Mouse (Mus musculus) Muller cell, postnatal 12 days (primary cell): ENCODE measurements around the gene Shisa9.

ENCODE experiments used
- DNase-seq: peaks from one replicate; pipeline ENCODE4 v3.0.0-alpha.2; 2015; ENCODE audit errors: inconsistent ontology term

The Shisa9 gene

DNA sequence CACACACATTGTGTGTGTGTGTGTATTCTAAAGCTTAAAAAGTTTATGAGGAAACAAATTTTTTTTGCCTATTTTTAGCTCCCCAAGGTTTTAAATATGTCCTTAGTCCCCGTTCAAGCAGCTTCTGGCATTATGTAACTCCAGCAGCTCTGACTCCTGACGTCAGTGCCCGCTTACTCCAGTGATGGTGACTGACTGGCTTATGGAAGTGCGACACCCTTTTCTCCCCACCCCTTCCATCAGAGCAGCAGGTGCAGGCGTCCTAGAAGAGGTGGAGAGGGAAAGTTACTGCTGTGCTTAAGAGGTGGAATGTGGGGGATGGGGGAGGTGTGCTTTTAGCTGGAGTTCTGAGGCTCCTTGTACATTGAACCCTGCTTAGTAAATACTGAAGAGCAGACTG is 213.7 kb downstream of the Shisa9 start:
- no peak for DNase-seq

DNA sequence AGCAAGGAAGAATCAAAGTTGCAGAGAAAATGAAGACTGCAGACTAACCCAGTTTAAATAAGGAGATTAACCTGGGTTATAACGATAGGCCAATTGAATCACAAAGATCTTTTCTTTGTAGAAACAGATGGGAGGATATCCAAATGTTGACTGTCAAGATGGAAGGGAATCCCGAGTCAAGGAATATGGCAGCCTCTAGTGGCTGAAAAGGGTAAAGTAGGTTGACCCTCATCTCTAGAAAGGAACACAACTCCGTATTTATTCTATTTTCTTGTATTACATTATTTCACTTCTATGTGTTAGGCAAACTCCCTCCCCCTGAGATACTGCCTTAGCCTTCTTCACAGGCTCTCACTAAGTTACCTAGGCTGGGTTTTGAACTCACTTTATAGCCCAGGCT is 217.3 kb downstream of the Shisa9 start:
- DNase-seq = peak; percentile 25

DNA sequence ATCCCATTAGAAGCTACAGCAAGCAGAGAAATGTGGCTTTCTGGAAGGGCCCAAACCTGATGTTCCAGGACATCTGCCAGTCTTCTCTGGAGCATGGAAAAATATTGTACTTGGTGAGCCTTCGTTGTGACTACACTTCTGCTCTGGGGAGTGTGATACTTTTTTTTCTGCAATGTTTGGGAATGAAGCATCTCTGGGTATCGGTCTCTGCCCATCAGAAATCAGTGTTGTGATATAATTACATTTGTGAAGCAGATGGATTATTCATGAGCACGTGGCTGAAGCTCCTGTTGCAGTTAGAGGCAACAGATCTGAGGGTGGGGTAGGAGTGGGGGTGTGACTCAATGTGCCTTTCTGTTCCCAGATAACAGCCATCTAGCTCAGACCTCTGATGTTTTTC is 218.2 kb downstream of the Shisa9 start:
- no peak for DNase-seq

- no peak for DNase-seq
These were observed 219.1 kb downstream of the Shisa9 start for GRCm38 (mm10) chr16:12203055-12203454.

GRCm38 (mm10) chr16:12204423-12204822 is 220.5 kb downstream of the Shisa9 start:
- no peak for DNase-seq

GRCm38 (mm10) chr16:12206421-12206950 is 222.6 kb downstream of the Shisa9 start:
- no peak for DNase-seq

DNA sequence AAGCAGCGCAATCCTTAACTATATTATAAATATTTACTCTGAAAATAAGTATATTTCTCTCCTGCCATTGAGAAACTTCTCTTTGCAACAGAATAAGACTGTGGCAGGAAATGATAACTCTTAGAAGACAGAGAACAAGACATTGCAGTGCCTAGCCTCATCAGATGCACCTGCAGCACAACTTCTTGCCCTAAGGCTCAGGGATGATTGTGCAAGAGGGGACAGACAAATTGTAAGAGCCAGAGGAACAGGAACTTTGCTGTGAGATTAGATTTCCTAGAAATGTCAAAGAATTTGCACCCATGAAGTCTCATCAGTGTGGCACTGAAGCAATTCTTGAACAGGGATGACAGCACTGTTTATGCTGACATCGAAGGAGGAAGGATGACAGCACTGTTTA is 223.0 kb downstream of the Shisa9 start:
- no peak for DNase-seq

DNA sequence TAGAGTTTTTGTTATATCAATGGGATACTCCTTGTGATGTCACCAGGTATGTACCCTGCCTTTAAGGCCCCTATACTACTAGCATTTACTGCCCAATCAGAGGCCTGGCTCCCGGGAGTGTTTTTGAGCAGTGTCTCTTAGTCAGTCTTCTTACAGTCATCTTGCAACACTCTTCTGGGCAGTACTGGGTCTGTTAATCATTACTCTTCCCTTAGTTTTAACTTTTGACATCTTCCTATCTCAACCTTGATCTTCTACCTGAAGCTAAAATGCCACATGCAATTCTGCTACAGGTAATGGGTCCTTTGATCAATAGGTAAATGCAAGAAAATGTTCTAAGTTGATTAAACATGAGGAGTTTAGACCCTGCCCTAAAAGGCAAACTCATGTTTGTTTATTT is 225.4 kb downstream of the Shisa9 start:
- DNase-seq = no peak

GRCm38 (mm10) chr16:12209819-12210218 is 225.9 kb downstream of the Shisa9 start:
- no peak for DNase-seq

GRCm38 (mm10) chr16:12214018-12214417 is 230.1 kb downstream of the Shisa9 start:
- DNase-seq = no peak

DNA sequence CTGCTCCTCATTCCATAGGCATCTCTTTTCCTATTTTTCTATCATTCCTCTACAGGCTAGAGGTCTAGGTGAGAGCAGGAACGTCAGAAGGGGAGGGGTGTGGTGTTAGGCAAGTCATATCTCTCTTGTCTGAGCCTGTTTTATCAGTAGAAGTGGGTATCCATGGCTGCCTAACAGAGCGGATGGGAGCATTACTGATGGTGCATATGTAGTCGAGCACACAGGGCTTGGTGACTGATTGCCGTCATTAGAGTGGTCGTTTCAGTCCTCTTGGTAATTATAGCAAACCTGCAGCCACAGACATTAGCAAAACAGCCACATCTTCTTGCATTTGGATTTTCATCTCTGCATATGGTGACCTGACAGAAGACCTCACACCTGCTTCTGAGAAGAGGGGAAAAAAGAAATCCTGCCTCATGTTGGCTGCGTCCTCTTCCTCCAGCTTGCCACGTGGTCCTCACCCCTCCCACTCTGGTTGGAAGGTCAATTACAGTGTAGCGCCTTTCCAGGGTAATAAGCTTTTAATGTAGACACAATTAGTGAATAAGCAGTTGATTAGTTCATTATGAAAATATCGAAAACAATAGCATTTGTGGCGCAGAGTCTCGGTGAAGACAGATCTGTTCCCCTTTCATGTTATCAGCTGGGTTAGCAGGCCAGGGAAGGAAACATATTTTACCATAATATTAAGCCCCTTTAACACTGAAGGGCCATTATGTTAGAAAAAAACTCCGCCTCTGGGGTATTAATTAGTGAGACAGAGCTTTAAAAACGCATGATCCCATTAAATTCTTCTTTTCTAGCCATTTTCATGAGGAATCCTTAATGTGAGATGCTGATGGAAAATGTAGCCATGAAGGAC is 233.6 kb downstream of the Shisa9 start:
- DNase-seq = no peak

GRCm38 (mm10) chr16:12218151-12218532 is 234.2 kb downstream of the Shisa9 start:
- DNase-seq = no peak

GRCm38 (mm10) chr16:12219821-12220220 is 235.9 kb downstream of the Shisa9 start:
- DNase-seq = no peak

- no peak for DNase-seq
These were observed 239.6 kb downstream of the Shisa9 start for GRCm38 (mm10) chr16:12223537-12223936.

DNA sequence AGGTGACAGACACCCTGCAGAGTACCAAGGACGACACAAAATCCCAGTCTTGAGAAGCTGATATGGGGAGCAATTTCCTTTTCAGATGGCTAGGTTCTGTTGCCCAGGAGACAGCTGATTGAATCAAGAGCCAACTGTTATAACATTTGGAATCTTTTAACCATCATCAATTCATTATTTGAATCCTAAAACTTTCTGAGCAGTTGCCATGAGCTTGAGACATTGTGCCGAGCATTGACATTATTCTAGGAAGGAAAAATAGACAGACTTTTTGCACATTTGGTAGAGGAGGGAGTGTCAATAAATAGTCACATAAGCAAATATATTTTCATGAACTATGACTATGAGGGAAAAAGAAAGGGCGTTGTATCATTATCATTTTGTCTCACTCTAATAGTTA is 243.0 kb downstream of the Shisa9 start:
- no peak for DNase-seq

DNA sequence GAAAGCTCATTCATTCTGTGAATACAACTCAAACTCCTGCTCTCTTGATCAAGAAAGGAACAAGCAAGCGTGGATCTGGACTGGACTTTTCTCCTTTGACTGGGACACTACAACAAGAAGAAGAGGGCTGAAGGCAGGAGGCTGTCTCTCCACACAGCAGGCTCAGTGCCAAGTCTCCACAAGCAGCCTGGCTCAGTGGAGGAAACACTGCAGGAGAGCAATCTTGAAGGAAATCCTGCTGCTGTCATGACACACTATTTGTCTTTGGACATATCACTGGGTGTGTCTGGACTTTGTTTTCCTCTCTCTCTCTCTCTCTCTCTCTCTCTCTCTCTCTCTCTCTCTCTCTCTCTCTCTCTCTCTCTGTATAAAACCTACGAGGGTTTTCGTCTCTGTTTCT is 249.4 kb downstream of the Shisa9 start:
- no peak for DNase-seq

DNA sequence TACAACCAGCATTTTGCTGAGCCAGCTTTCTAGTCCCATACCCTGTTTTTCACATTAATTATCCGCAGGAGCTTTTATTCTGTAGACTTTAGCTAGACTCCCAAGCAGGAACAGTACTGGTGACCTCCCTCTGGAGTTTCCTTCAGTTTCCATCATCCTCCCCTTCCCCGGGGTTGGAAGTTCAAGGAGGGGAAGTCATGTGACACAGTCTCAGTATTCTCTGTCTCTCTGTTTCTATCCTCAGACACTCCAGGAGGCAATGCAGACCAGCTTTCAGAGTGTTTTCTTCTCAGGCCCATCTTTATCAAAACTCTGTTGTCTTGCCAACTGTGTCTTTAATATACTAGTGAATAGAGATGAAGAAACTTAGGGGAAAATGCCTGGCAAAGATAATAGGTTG is 250.4 kb downstream of the Shisa9 start:
- DNase-seq = no peak

DNA sequence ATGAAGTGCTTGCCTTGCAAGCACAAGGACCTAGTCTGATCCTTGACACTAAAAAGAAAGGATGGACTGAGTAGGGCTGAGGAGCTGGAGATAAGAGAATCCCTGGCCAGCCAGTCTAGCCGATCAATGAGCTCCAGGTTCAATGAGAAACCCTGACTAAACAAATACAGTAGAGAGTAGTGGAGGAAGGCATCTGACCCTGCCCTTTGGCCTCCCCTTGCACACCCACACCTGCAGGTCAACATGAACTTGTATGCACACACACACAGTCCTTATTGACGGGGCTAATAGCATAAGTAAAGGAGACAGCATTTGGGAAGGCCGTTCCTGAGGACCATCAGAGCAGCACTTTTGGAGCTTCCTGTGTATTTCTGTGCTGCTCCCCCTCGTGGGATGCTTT is 254.7 kb downstream of the Shisa9 start:
- DNase-seq = no peak

- no peak for DNase-seq
These were observed 275.4 kb downstream of the Shisa9 start for GRCm38 (mm10) chr16:12259361-12259760.

DNA sequence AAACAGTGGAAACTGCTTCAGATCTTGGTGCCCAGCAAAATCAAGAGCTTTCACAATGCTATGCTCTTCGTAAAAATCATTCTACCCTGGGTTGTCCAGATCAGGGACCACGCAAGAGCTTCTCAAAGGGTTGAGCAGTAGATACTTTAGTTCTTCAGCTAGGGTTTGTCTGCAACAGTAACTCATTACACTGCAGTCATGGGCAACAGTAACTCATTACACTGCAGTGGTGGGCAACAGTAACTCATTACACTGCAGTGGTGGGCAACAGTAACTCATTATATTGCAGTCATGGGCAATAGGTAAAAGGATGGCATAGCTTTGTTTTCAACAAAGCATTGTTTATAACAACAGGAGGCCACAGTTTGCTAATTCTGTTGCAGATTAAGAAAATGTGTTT is 281.9 kb downstream of the Shisa9 start:
- DNase-seq = no peak

GRCm38 (mm10) chr16:12300523-12300922 is 316.6 kb downstream of the Shisa9 start:
- DNase-seq = no peak

DNA sequence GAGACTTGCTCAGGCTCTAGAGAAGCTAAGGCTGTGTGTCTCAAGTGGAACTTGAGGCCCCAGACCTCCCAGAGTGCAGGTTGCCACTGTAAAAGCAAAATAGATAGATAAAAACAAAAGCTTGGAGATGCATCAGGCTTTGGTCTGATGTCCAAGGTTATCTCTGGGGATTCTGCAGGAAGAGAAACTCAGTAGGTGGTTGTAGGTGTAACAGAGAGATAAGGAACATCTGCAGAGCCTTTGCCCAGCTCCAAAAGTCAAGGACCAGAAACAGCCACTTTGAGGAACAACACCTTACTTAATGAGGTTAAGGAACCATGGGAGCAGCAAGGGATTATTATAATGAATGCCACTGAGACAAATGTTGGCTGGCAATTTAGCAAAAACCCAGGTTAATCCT is 319.5 kb downstream of the Shisa9 start:
- no peak for DNase-seq

DNA sequence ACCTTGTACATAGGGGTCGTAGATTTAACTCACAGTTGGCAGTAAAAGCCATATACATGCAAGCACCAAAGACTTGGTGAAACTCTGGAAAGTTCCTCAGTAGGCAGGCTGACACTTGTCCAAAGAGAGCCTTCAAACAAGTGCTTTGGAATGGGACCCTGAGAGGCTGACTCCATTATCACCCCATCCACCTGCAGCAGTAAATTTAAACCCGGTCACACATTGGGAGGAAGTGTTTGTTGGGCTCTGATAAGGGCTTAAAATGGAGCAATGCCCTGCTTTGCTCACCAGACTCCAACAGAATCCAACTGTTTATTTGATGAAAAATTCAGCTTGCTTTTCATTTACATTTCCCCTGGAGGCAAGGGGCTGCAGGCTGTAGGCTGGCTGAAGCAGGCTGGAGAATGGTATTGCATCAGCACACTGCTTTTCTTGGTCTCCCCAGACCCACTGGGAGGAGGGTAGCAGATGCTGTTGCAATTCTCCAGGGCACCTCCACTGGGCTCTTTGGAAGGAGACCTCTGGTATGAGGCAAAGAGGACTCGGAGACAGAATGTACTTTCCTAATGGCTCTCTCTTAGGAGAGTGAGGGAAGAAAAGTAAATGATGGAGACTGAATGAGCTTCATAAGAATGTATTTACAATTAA is 323.5 kb downstream of the Shisa9 start:
- no peak for DNase-seq
